Mouse (Mus musculus) midbrain, embryonic 11.5 days (tissue): ENCODE results near the gene Galnt14. TPM values are rescaled to one million over a fixed set of nuclear protein-coding genes. Genes with fewer than 3 reads are reported as not detected.

Experiments used
- ATAC-seq: fragments of 200-750 bp; cut with Nextera tagmentation; 2 replicates; pipeline ENCODE4 v1.8.0; 2017; ENCODE audit warnings: moderate TSS enrichment, moderate library complexity; ENCODE audit not compliant: low FRiP score
- DNase-seq: peaks from one replicate; pipeline ENCODE4 v3.0.0; 2015; ENCODE audit warnings: low spot score; ENCODE audit errors: missing footprints
- H3K27ac ChIP-seq: fragments of 300-500 bp; sonication (generic); 2 replicates; pipeline ENCODE4 v1.5.1; 2014; ENCODE audit warnings: low read depth, low read length
- H3K27me3 ChIP-seq: fragments of 300-500 bp; sonication (generic); 2 replicates; pipeline ENCODE4 v1.6.1; 2014; ENCODE audit warnings: mild to moderate bottlenecking, low read length, moderate library complexity, mixed read lengths; ENCODE audit not compliant: control insufficient read depth, insufficient read depth
- H3K36me3 ChIP-seq: fragments of 300-500 bp; sonication (generic); 2 replicates; pipeline ENCODE4 v1.6.1; 2014; ENCODE audit warnings: mild to moderate bottlenecking, low read length, moderate library complexity, mixed read lengths; ENCODE audit not compliant: control insufficient read depth, insufficient read depth
- H3K4me1 ChIP-seq: fragments of 300-500 bp; sonication (generic); 2 replicates; pipeline ENCODE4 v1.6.1; 2014; ENCODE audit warnings: low read length; ENCODE audit not compliant: control insufficient read depth, insufficient read depth
- H3K4me2 ChIP-seq: fragments of 300-500 bp; sonication (generic); 2 replicates; pipeline ENCODE4 v1.6.1; 2014; ENCODE audit warnings: mild to moderate bottlenecking, moderate library complexity
- H3K4me3 ChIP-seq: fragments of 300-500 bp; sonication (generic); 2 replicates; pipeline ENCODE4 v1.5.1; 2014; ENCODE audit warnings: low read depth, low read length
- H3K9ac ChIP-seq: fragments of 300-500 bp; sonication (generic); 2 replicates; pipeline ENCODE4 v1.6.1; 2014; ENCODE audit warnings: low read length
- H3K9me3 ChIP-seq: fragments of 300-500 bp; sonication (generic); 2 replicates; pipeline ENCODE4 v1.6.1; 2016; ENCODE audit warnings: low read length; ENCODE audit not compliant: control insufficient read depth
- WGBS: fragments of 180-500 bp; shearing (Covaris S2); extraction: QIAGEN DNeasy Blood & Tissue Kit; methylation state at CpG from one replicate; pipeline ENCODE4 v1.1.7; 2014; 5-methylcytosine and 5-hydroxymethylcytosine counted together
- polyA plus RNA-seq: library from polyadenylated mRNA; unstranded; fragments of >200 nt; fragmentation: Nextera tagmentation; extraction: Ambion mirVana; gene quantifications from 2 replicates; pipeline ENCODE4 v1.2.1, GENCODE M21; 2014

The Galnt14 gene
- polyA plus RNA-seq, 1 experiment from 2014 or later = 4.7 TPM

GRCm38 (mm10) chr17:73640117-73640480, 70.2 kb downstream of the Galnt14 start:
- peak; percentile 77 for DNase-seq
- no peak for ATAC-seq
- H3K9ac ChIP-seq = no peak overlapping the region
- no peaks in the 10 kb centered on the region for H3K36me3 ChIP-seq
- H3K9me3 ChIP-seq = no peaks in the 10 kb centered on the region
- 0 out of 2 replicates have a peak, but pooled peaks cover 3% of the 10 kb centered on the region for H3K4me1 ChIP-seq
- no peak overlapping the region for H3K27ac ChIP-seq
- H3K4me2 ChIP-seq = no peak overlapping the region
- WGBS = 42% methylated on average over 3 of the region's 3 CpGs
- no peak overlapping the region for H3K4me3 ChIP-seq
- H3K27me3 ChIP-seq = no peaks in the 10 kb centered on the region

DNA sequence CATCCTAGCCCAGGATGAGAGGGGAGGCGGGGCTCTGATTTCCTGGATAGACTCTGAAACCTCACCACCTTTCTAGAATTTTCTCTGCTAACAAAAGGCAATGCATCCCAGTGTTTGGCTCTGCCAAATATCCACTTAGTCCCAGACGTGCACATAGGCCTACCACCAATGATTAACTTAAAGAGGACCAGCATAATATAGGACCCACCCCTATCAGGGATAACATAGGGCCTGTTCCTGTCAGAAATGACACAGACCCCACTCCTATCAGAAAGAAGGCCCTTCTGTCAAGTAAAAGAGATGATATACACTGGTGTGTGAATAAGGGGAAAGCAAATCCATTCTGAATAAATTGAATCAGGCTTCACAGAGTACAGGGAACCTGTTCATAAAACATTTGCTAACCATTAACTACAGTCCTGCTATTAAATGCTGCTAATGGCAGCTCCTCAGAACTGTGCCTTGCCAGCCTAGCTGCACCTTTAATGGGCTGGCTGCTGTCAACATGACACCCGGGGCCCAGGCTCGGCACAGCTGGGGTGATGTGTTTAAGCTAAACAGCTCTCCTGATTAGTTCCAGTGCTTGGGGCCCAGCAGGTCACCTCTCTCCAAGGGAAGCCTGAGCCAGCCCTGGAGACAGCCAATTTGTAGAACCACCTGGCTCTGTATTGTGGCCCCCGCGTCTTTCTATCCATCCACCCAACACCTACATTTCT, 70.7 kb downstream of the Galnt14 start:
- DNase-seq = peak; percentile 72
- no peak for ATAC-seq
- Histone ChIP-seq H3K4me3 (no peak overlapping the region), H3K9ac (no peak overlapping the region), H3K36me3 (no peaks in the 10 kb centered on the region), H3K4me1 (0 out of 2 replicates have a peak, but pooled peaks cover 3% of the 10 kb centered on the region), H3K27me3 (no peaks in the 10 kb centered on the region), H3K9me3 (no peaks in the 10 kb centered on the region), H3K27ac (no peak overlapping the region), H3K4me2 (no peak overlapping the region)
- 35% methylated on average over 6 of the region's 6 CpGs for WGBS

DNA sequence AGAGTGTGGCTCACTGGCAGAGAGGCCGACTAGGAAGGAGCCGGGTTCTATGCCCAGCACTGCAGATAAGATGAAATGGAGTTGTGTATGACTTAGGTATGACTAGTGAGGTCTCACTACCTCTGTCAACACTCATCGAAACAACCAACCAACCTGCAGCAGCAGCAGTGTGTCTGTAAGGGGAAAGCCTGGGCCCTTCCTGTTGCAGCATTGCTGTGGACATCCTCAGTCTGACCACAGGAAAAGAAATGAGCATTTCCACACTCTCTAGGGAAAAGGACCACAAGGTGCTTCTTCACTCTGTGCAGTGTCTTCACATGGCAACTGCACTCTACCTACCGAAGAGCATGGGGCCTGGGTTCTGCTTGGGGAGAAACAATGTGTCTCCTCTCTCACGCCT, 73.3 kb downstream of the Galnt14 start:
- 91% methylated on average over 5 of the region's 5 CpGs for WGBS
- Histone ChIP-seq H3K27ac (no peak overlapping the region), H3K9ac (no peak overlapping the region), H3K27me3 (no peaks in the 10 kb centered on the region), H3K4me2 (no peak overlapping the region), H3K9me3 (no peaks in the 10 kb centered on the region), H3K36me3 (no peaks in the 10 kb centered on the region), H3K4me3 (no peak overlapping the region), H3K4me1 (peaks cover 6% of the 10 kb centered on the region; the same call in 1 of the 2 replicates)
- no peak for ATAC-seq
- DNase-seq = peak; percentile 23

DNA sequence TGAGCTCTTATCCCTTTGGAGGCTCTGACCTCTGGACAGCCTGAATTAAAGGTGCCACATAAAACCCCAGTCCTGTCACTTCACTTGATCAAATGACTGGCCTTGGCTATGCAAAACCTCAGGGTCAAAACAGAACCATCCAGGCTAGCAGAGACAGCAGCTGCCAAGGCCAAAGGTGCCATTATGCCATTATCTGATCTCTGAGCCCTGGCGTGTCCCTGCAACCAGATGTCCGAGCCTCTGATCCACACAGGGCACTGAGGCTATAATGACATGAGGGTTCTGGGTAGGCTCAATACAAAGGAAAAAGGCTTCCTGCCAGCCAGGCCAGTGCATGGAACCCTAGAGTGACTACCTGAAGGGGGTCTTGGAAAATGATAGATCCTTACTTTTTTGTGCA, 75.4 kb downstream of the Galnt14 start:
- DNase-seq (peak; percentile 69), ATAC-seq (peak; percentile 61)
- Histone ChIP-seq H3K9ac (no peak overlapping the region), H3K27me3 (no peaks in the 10 kb centered on the region), H3K4me1 (peaks cover 6% of the 10 kb centered on the region; the same call in 1 of the 2 replicates), H3K4me2 (no peak overlapping the region), H3K36me3 (no peaks in the 10 kb centered on the region), H3K4me3 (no peak overlapping the region), H3K27ac (no peak overlapping the region), H3K9me3 (no peaks in the 10 kb centered on the region)
- 60% methylated on average over 2 of the region's 2 CpGs for WGBS

DNA sequence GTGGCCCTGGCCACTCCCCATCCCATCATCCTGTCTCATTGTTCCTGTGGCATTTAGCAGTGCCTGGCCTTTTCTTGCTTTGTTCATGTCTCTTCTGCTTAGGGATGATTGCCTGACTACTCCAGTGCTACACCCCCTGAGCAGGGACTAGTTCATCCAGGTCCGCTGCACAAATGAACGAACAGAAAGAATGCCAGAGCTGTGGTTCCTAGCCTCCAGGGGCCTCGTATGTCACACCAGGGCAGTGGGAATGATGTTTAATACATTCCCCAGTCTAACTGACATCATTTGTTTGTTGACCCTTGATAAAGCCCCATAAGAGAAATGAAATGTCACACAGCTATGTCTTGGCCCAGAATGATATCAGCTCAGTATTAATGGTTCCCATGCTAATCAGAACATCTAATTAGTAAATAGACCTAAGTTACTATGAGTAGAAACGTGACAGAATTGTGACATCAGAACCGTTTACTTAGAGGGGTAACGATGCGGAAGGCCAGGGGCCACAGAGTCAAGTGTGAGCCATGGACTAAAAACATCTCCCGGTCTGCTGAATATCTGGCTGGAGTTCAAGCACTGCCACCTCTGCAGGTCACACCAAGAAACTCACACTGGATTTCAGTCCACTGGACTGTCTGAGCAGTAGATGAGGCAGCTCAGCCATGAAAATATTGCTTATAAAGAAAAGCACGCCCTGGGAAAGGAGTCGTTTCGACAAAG, 76.1 kb downstream of the Galnt14 start:
- whole genome bisulfite sequencing = 63% methylated on average over 11 of the region's 11 CpGs
- Histone ChIP-seq H3K4me2 (no peak overlapping the region), H3K27ac (no peak overlapping the region), H3K4me1 (peaks cover 4% of the 10 kb centered on the region; the same call in 1 of the 2 replicates), H3K9ac (no peak overlapping the region), H3K36me3 (no peaks in the 10 kb centered on the region), H3K4me3 (no peak overlapping the region), H3K27me3 (no peaks in the 10 kb centered on the region), H3K9me3 (no peaks in the 10 kb centered on the region)
- ATAC-seq (peak; percentile 35; the same call in 1 of the 2 replicates), DNase-seq (peak; percentile 83)

GRCm38 (mm10) chr17:73628263-73628914, 81.9 kb downstream of the Galnt14 start:
- 91% methylated on average over 14 of the region's 14 CpGs for WGBS
- ATAC-seq = no peak
- H3K4me2 ChIP-seq = no peak overlapping the region
- no peaks in the 10 kb centered on the region for H3K9me3 ChIP-seq
- no peak overlapping the region for H3K27ac ChIP-seq
- no peak overlapping the region for H3K9ac ChIP-seq
- no peaks in the 10 kb centered on the region for H3K4me1 ChIP-seq
- H3K36me3 ChIP-seq = no peaks in the 10 kb centered on the region
- no peak overlapping the region for H3K4me3 ChIP-seq
- H3K27me3 ChIP-seq = no peaks in the 10 kb centered on the region
- DNase-seq = no peak

DNA sequence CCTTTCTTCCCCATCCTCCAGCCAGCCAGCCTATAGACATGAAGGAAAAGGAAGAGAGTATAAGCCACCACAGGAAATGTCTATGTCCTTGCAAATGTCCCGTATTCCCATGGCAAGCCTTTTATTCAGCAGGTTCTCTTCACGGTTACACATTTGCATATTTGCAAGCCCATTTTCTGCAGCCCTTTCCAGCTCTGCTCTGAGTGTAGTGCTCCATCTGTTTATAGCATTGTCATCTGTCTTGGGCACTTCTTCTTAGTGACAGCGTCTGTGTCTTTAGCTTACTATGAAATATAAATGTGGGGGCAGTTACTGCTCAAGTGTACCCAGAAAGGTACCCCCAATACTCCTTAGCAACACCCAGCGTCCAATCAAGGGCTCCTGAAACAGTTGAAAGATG, 83.3 kb downstream of the Galnt14 start:
- no peak overlapping the region for H3K4me3 ChIP-seq
- 85% methylated on average over 4 of the region's 4 CpGs for WGBS
- no peak for ATAC-seq

GRCm38 (mm10) chr17:73620049-73620448, 90.2 kb downstream of the Galnt14 start:
- DNase-seq (peak; percentile 28), ATAC-seq (no peak)
- Histone ChIP-seq H3K4me2 (no peak overlapping the region), H3K4me3 (no peak overlapping the region), H3K27ac (no peak overlapping the region), H3K9ac (no peak overlapping the region), H3K27me3 (no peaks in the 10 kb centered on the region), H3K4me1 (no peaks in the 10 kb centered on the region), H3K9me3 (no peaks in the 10 kb centered on the region), H3K36me3 (no peaks in the 10 kb centered on the region)
- WGBS = 90% methylated on average over 4 of the region's 4 CpGs

More for the DNA sequence above, 83.3 kb downstream of the Galnt14 start:
- Histone ChIP-seq H3K36me3 (no peaks in the 10 kb centered on the region), H3K9me3 (no peaks in the 10 kb centered on the region), H3K27me3 (no peaks in the 10 kb centered on the region), H3K9ac (no peak overlapping the region), H3K4me1 (no peaks in the 10 kb centered on the region), H3K27ac (no peak overlapping the region), H3K4me2 (no peak overlapping the region)
- DNase-seq = peak; percentile 33
